Mouse (Mus musculus): Measurements from ENCODE around the gene Ppp4r4.

DNA sequence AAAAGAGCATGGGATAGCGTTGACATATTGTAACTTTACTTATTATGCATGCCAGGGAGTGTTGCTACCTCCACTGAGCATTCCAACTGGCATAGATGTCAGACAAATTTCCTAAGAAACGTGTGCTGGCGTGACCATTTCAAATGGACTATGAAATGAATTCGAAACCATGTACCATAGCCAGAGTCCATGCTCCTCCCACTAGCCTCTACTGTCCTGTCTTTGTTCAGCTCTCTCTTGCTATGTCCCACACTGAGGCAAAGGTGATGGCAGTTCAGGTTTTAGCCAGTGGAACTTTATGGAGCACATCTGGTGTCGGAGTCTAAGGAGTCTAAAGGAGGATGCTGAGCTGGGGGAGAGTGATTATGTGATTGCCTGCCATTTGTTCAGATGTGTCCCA lies 128.0 kb downstream of the Ppp4r4 start:
- TF ChIP-seq POLR2A (IDR thresholded peaks at IDR 0.05; ENCODE audit: borderline replicate concordance, extremely low read depth, insufficient read depth, insufficient read length, poor library complexity, severe bottlenecking): no peak
- no peak for TF ChIP-seq CTCF (IDR thresholded peaks at IDR 0.05; ENCODE audit: borderline replicate concordance, extremely low read depth, insufficient read depth, insufficient read length)
